Mouse (Mus musculus) small intestine, adult 2 months (tissue): Measurements from ENCODE around the gene Erbb3.

ENCODE experiments used
- CTCF ChIP-seq: fragments of 200-500 bp; IDR thresholded peaks from 2 replicates; pipeline ENCODE4 v1.5.1; 2012; ENCODE audit warnings: low read depth, mild to moderate bottlenecking, control low read depth, inconsistent platforms, low read length, moderate library complexity, mixed read lengths; ENCODE audit not compliant: insufficient replicate concordance, insufficient read length; ENCODE audit errors: extremely low read depth
- POLR2A ChIP-seq: fragments of 200-500 bp; IDR thresholded peaks from 2 replicates; pipeline ENCODE4 v1.6.1; 2012; ENCODE audit warnings: low read depth, mild to moderate bottlenecking, control low read depth, inconsistent platforms, low read length, moderate library complexity

DNA sequence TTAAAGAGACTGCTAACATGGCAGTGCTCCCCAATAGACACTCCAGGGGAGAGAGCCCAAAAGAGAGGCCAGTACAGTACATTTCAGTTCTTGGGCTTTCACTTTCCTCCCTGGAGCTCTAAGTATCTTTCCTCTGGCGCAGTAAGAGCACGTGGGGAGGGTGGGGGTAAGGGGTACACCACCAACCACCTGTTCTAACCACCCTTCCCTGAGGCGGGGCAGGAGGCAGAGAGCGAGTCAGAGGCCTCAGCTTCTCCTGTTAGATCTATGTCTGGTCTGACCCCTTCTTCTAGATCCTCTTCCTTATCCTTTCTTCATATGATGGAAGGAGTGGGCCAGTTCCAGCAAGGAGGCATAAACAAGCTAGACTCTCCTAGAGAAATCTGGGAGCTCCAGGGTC is 2.3 kb downstream of the Erbb3 start:
- TF ChIP-seq POLR2A, result no peak
- no peak for TF ChIP-seq CTCF
